Mouse (Mus musculus): ENCODE measurements around the gene Hoxb3.

- no peak for TF ChIP-seq POLR2A (IDR thresholded peaks at IDR 0.05; ENCODE audit: control insufficient read depth, low read depth, low read length)
- TF ChIP-seq CTCF (IDR thresholded peaks at IDR 0.05; ENCODE audit: control insufficient read depth, insufficient read depth, insufficient replicate concordance, low read depth, low read length): no peak
Measured at GRCm38 (mm10) chr11:96365441-96366091, 42.4 kb downstream of the Hoxb3 start, which contains the start of gene Hoxb1.
